16 mouse cellular contexts compared by ENCODE assay signal in genomic region chr10:76371736-76372135, GRCm38 (mm10).
"Had no signal": no experiment of that assay in that cellular context is flagged by ENCODE, and none has a peak within 500 bp of the region (broad histone marks: within the 10 kb centered on the region; RNA-seq: fewer than 3 reads in every experiment).

No protein-coding gene starts in this region.

- H3K4me3 ChIP-seq: liver, embryonic 12.5 days; lung, embryonic 15.5 days; midbrain, embryonic 10.5 days; midbrain, embryonic 12.5 days; neural tube, embryonic 12.5 days had no signal

- H3K9ac ChIP-seq: liver, embryonic 12.5 days; liver, embryonic 14.5 days; lung, embryonic 15.5 days; midbrain, embryonic 12.5 days; neural tube, embryonic 12.5 days had no signal

- H3K4me1 ChIP-seq: liver, embryonic 12.5 days; lung, embryonic 15.5 days; midbrain, embryonic 10.5 days; midbrain, embryonic 12.5 days; neural tube, embryonic 12.5 days had no signal

- DNase-seq: lung, adult 2 months; lung, postnatal 14 days; lung, postnatal 4 days; midbrain, embryonic 14.5 days; retina, postnatal 1 day; right cerebral cortex, postnatal 4 days; spleen, adult 18-20 months; thymus, adult 2 months; thymus, postnatal 36 days had no signal

- H3K4me2 ChIP-seq: liver, embryonic 12.5 days; lung, embryonic 15.5 days; midbrain, embryonic 12.5 days; neural tube, embryonic 12.5 days had no signal

- H3K27ac ChIP-seq: liver, embryonic 12.5 days; liver, embryonic 14.5 days; lung, embryonic 15.5 days; midbrain, embryonic 10.5 days; midbrain, embryonic 12.5 days; neural tube, embryonic 12.5 days had no signal

- ATAC-seq: liver, embryonic 12.5 days; lung, postnatal 0 days had no signal

- H3K9me3 ChIP-seq: liver, embryonic 12.5 days; lung, embryonic 15.5 days; midbrain, embryonic 10.5 days; midbrain, embryonic 12.5 days; neural tube, embryonic 12.5 days had no signal

- H3K27me3 ChIP-seq: liver, embryonic 12.5 days; lung, embryonic 15.5 days; midbrain, embryonic 12.5 days; neural tube, embryonic 12.5 days had no signal
